Mouse (Mus musculus): ENCODE measurements at regions not wholly inside any gene's neighbourhood (a gene's known extent, or its start where the extent isn't known, plus 50 kb on each side); places are given as distances from the start of the nearest gene placed in this dataset.

DNA sequence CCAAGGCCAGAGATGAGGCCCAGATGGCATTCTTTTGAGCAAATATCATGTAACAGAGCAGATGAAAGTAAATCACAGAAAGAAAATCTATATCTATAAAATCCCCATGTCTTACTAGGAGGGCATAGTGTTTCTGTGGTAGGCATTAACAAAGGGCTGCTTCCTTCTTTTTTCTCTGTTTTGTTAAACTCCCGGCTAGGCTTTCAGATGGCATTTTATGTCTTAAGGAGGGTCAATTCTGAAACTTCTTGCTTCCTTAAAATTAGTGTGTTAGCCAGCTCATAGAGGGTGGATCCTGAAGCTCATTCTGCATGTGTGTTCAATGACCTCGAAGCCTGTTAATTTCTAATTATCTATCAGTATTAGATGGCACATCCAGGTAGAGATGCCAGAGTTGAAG is 123.8 kb upstream of the Egfl6 start:
- H3K9ac ChIP-seq = no peak overlapping the region
- H3K36me3 ChIP-seq = no peaks in the 10 kb centered on the region
- no peaks in the 10 kb centered on the region; the same call in 1 of the 2 replicates for H3K27me3 ChIP-seq
- no peaks in the 10 kb centered on the region for H3K4me1 ChIP-seq
- H3K4me3 ChIP-seq = no peak overlapping the region
- no peaks in the 10 kb centered on the region for H3K9me3 ChIP-seq
- no peak for ATAC-seq (ENCODE audit: insufficient number of reproducible peaks, low FRiP score, low TSS enrichment, low read depth)
- no peak overlapping the region for H3K27ac ChIP-seq
- 77% methylated on average over 2 of the region's 2 CpGs for WGBS
- no peak overlapping the region for H3K4me2 ChIP-seq

DNA sequence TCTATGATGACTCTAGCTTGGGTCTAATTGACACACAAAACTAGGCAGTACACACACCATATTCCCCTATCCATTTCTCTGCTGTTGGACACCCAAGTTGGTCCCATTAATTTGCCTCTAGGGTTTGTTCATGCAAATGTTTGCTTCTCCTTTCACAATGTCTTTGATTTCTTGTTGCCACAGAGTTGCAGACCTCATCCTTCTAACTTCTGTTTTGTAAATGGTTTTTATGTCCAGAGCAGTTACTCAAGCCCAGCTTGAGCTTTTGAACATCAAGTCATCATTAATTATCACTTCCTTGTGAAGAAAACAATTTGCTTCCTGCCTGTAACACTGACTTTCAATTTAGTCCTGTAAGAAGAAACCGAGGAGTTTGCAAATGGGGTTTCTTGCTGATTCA is 122.6 kb upstream of the Egfl6 start:
- H3K9ac ChIP-seq = no peak overlapping the region
- no peaks in the 10 kb centered on the region for H3K36me3 ChIP-seq
- H3K4me1 ChIP-seq = no peaks in the 10 kb centered on the region
- H3K27me3 ChIP-seq = no peaks in the 10 kb centered on the region; the same call in 1 of the 2 replicates
- ATAC-seq (ENCODE audit: insufficient number of reproducible peaks, low FRiP score, low TSS enrichment, low read depth) = no peak
- H3K4me2 ChIP-seq = no peak overlapping the region
- H3K9me3 ChIP-seq = no peaks in the 10 kb centered on the region
- H3K27ac ChIP-seq = no peak overlapping the region
- 49% methylated on average over 1 of the region's 1 CpGs for WGBS
- no peak overlapping the region for H3K4me3 ChIP-seq

DNA sequence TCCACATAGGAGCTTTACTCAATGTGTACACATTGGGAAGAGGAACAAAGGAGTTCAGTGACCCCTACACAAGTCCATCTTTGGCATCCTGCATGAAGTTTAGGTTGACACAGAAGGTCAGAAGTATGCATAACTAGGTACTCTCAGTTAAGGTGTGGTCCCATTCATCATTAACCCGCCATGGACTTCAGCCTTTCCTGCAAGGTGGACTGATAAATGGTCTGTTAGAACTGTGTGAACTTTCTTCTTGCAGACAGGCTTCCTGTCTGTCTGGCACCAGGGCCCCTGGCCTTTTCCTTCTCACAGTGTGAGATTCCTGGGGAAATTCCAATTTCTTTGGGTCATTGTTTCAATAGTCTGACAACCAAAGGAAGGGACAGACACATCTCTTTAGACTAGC is 121.5 kb upstream of the Egfl6 start:
- WGBS = 64% methylated on average over 1 of the region's 1 CpGs
- Histone ChIP-seq H3K36me3 (no peaks in the 10 kb centered on the region), H3K9me3 (no peaks in the 10 kb centered on the region), H3K4me1 (no peaks in the 10 kb centered on the region), H3K4me2 (no peak overlapping the region), H3K9ac (no peak overlapping the region), H3K27me3 (no peaks in the 10 kb centered on the region), H3K27ac (no peak overlapping the region), H3K4me3 (no peak overlapping the region)
- ATAC-seq (ENCODE audit: insufficient number of reproducible peaks, low FRiP score, low TSS enrichment, low read depth) = no peak

DNA sequence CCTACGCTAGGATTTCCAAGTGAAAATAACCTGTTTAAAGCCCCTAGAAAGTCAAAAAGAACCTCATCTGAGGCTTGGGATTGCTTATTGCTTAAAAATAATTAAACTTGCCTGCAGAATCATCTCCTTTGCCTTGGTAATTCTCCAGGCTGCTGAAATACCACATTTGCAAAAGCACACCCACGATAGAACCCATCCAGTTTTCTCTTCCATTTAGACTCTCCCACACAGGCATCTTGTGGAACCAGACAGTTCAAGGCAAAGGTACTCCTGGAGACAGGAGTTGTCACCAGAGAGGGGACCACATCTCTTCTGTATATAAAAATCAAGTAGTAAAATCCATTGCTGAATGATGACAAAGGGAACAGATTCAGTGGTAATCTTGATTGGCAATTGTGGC is 118.8 kb upstream of the Egfl6 start:
- Histone ChIP-seq H3K9me3 (no peaks in the 10 kb centered on the region), H3K27ac (no peak overlapping the region), H3K4me2 (no peak overlapping the region), H3K4me1 (no peaks in the 10 kb centered on the region), H3K9ac (no peak overlapping the region), H3K4me3 (no peak overlapping the region), H3K36me3 (no peaks in the 10 kb centered on the region), H3K27me3 (no peaks in the 10 kb centered on the region; the same call in 1 of the 2 replicates)
- 80% methylated on average over 2 of the region's 2 CpGs for WGBS
- no peak for ATAC-seq (ENCODE audit: insufficient number of reproducible peaks, low FRiP score, low TSS enrichment, low read depth)

DNA sequence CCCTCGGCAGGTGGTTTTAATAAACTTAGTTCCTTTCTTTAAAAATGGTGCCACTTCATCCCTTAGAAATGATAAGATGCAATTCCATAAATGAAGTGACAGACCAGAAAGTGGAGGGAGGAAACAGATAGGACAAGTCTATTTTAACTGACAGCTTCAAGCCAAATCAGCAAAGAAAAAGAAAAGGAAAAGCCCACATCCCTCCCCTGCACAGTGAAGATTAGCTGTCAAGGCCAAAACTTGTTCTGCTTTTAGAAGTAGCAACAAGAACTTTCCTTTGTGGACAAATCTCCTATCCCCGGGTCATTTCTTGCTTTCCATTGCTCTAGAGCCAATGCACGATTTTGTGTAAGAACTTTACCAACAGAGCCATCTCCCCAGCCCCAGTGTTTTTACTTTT is 108.7 kb upstream of the Egfl6 start:
- ATAC-seq (ENCODE audit: insufficient number of reproducible peaks, low FRiP score, low TSS enrichment, low read depth) = no peak
- no peaks in the 10 kb centered on the region for H3K4me1 ChIP-seq

DNA sequence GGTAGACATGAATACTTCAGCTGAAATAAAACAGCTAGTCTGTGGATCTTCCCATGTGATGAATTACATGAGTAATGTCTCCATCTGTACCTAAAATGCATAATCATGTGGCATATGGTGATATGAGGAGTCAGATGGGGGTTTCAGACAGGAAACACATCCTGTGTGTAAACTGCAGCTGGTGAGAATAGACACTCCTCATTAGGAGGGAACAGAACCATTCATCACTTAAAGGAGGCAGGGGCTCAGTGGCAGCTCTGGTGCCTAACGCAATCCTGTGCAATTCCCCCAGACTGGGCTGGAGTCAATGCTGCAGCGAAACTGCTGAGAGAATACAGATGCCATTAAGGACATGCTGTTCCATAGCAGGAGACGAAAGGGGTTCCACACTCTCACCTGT is 103.3 kb upstream of the Egfl6 start:
- WGBS = 60% methylated on average over 3 of the region's 3 CpGs
- Histone ChIP-seq H3K4me2 (no peak overlapping the region), H3K36me3 (no peaks in the 10 kb centered on the region), H3K27ac (no peak overlapping the region), H3K9ac (no peak overlapping the region), H3K9me3 (no peaks in the 10 kb centered on the region), H3K4me1 (no peaks in the 10 kb centered on the region), H3K27me3 (peaks cover 12% of the 10 kb centered on the region; the same call in 1 of the 2 replicates), H3K4me3 (no peak overlapping the region)
- ATAC-seq (ENCODE audit: insufficient number of reproducible peaks, low FRiP score, low TSS enrichment, low read depth) = no peak

More for the DNA sequence above, 108.7 kb upstream of the Egfl6 start:
- Histone ChIP-seq H3K9me3 (no peaks in the 10 kb centered on the region), H3K4me3 (no peak overlapping the region), H3K9ac (no peak overlapping the region), H3K4me2 (no peak overlapping the region), H3K27ac (no peak overlapping the region), H3K27me3 (peaks cover 1% of the 10 kb centered on the region; the same call in 1 of the 2 replicates), H3K36me3 (no peaks in the 10 kb centered on the region)
- 78% methylated on average over 3 of the region's 3 CpGs for WGBS

DNA sequence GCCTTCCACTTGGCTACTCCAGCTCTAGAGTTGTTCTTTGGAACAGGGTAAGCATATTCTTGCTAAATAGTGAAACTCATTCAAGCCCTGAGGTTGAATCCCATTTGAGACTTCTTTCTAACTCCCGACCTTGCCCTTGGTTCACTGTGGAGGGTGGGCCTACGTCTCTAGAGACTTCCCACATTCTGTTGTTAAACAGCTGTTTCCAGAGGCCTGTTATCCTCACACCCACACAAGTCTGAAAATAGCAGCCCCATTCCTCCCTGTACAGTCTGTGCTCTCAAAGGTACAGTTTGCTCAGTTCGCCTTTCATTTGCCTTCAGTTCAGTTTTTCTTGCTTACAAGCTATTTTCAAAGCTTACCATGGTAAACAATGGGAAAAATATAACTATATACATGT is 87.9 kb upstream of the Egfl6 start:
- Histone ChIP-seq H3K27me3 (peaks cover 7% of the 10 kb centered on the region; the same call in 1 of the 2 replicates), H3K4me2 (no peak overlapping the region), H3K9me3 (no peaks in the 10 kb centered on the region), H3K27ac (no peak overlapping the region), H3K9ac (no peak overlapping the region), H3K36me3 (no peaks in the 10 kb centered on the region), H3K4me1 (no peaks in the 10 kb centered on the region), H3K4me3 (no peak overlapping the region)
- ATAC-seq (ENCODE audit: insufficient number of reproducible peaks, low FRiP score, low TSS enrichment, low read depth) = no peak
- WGBS = 73% methylated on average over 3 of the region's 3 CpGs

DNA sequence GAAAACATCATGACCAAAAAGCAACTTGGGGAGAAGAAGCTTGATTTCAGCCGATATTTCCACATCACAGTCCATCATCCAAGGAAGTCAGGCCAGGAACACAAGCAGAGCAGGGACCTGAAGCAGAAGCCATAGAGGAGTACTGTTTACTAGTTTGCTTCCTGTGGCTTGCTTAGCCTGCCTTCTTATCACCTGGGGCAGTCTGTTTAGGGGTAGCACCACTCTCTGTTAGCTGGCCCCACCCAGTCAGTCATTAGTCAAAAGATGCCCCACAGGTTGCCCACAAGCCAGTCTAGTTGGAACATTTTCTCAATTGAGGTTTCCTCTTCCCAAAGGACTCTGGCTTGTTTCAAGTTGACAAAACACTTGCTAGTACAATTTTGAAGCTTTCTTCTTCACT is 87.1 kb upstream of the Egfl6 start:
- no peak for ATAC-seq (ENCODE audit: insufficient number of reproducible peaks, low FRiP score, low TSS enrichment, low read depth)
- H3K27me3 ChIP-seq = peaks cover 7% of the 10 kb centered on the region; the same call in 1 of the 2 replicates
- no peaks in the 10 kb centered on the region for H3K36me3 ChIP-seq
- WGBS = 71% methylated on average over 1 of the region's 1 CpGs
- no peaks in the 10 kb centered on the region for H3K4me1 ChIP-seq
- H3K9ac ChIP-seq = no peak overlapping the region
- no peak overlapping the region for H3K4me3 ChIP-seq
- no peak overlapping the region for H3K27ac ChIP-seq
- H3K9me3 ChIP-seq = no peaks in the 10 kb centered on the region
- no peak overlapping the region for H3K4me2 ChIP-seq

DNA sequence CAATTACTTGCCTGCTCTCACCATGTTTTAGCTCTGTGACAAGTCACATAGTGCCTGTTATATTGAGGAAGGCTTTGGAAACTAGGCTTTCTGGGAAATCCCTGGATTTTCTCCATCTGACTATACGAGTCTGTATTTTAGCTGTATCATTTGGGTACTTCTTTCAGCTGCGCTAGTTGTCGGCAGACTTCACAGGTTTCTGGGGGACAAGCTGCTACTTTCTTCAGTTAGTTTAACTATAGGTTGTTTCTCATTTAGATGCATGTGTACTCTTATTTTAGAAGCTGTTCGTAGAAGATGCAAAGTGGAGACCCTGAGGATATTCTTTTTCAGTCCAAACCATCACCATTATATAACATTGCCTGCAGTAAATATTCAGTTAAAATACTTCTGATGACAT is 86.3 kb upstream of the Egfl6 start:
- H3K27me3 ChIP-seq = peaks cover 12% of the 10 kb centered on the region
- H3K4me1 ChIP-seq = no peaks in the 10 kb centered on the region
- H3K9me3 ChIP-seq = no peaks in the 10 kb centered on the region
- no peak overlapping the region for H3K4me2 ChIP-seq
- no peak overlapping the region for H3K4me3 ChIP-seq
- WGBS = 85% methylated on average over 4 of the region's 4 CpGs
- H3K27ac ChIP-seq = no peak overlapping the region
- H3K36me3 ChIP-seq = no peaks in the 10 kb centered on the region
- no peak for ATAC-seq (ENCODE audit: insufficient number of reproducible peaks, low FRiP score, low TSS enrichment, low read depth)
- no peak overlapping the region for H3K9ac ChIP-seq

DNA sequence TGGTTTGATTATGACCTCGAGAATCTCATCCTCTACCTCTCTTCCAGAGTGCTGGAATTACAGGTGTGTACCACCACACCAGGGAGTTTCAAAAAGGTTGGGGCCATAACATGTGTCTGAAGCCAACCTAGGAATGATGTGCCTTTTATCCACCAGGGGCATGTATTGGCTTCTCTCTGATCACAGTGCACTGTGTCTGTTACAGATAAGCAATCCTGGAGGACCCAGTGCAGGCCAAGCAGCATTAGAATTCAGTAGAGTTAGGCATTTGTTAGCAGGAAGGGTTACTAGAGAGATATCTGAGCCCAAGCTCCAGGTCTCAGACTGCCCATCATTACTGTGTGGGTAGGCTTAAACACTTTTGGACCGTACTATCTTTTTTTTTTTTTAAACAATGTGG is 80.8 kb upstream of the Egfl6 start:
- WGBS = 68% methylated on average over 2 of the region's 2 CpGs
- Histone ChIP-seq H3K9me3 (no peaks in the 10 kb centered on the region), H3K4me2 (no peak overlapping the region), H3K4me1 (no peaks in the 10 kb centered on the region; the same call in 1 of the 2 replicates), H3K9ac (no peak overlapping the region), H3K4me3 (no peak overlapping the region), H3K36me3 (no peaks in the 10 kb centered on the region), H3K27me3 (peaks cover 14% of the 10 kb centered on the region), H3K27ac (no peak overlapping the region)
- no peak for ATAC-seq (ENCODE audit: insufficient number of reproducible peaks, low FRiP score, low TSS enrichment, low read depth)

DNA sequence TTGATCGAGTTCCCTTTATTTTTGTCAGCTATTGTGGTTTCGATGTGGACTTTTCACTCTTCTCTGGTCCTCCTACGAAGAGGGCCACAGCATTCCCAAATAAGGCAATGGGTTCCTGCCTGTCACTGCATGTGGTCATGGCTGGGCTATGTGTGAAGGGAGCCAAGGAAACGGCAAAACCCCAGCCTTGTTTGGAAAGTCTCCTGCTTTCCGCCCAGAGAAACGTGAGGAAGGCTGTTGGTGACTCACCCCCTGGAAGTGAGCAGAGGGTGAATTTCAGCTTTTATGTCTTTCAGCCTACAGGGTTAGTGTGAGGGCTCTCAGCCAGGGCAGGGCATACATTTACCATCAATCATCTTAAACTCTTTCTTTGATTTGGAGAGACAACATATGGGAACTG is 76.3 kb upstream of the Egfl6 start:
- H3K27me3 ChIP-seq = peaks cover 9% of the 10 kb centered on the region; the same call in 1 of the 2 replicates
- peak overlapping the region; percentile 82 for H3K27ac ChIP-seq
- no peak overlapping the region for H3K9ac ChIP-seq
- WGBS = 42% methylated on average over 6 of the region's 6 CpGs
- H3K4me1 ChIP-seq = no peaks in the 10 kb centered on the region; the same call in 1 of the 2 replicates
- peak; percentile 72; the same call in 1 of the 2 replicates for ATAC-seq (ENCODE audit: insufficient number of reproducible peaks, low FRiP score, low TSS enrichment, low read depth)
- H3K4me2 ChIP-seq = peak overlapping the region; percentile 2; the same call in 1 of the 2 replicates
- H3K4me3 ChIP-seq = no peak overlapping the region
- H3K9me3 ChIP-seq = no peaks in the 10 kb centered on the region
- H3K36me3 ChIP-seq = no peaks in the 10 kb centered on the region

DNA sequence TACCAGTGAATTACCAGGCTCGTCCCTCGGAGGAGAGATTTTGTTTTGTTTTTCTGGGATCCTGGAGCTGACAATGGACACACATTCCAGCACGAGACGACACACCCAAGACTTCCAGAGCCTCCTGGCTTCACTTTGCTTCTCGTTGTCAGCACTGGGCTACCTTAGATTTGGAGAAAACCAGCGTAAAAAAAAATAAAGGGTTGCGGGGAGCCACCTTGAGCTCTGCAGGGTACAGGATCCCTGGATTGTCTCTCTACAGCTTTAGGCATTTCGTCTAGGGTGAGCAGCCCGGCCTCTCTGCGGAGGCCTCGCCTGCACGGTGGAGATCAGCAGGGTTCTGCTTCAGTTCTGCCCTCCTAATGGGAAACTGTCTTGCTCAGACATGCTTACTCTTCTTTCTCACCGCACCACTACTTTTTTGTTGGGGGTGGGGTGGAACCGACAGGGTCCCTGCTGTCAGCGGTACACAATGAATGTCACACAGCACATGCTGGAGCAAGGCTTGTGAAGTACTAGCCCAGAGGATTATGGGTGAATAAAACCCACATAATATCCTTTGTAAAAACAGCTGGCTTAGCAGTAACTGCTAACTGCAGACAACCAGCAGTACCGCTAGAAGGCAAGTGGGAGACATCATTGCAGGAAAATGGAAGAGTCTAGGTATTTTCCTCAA is 75.7 kb upstream of the Egfl6 start:
- Histone ChIP-seq H3K4me3 (peak overlapping the region; percentile 24), H3K9me3 (no peaks in the 10 kb centered on the region), H3K9ac (no peak overlapping the region), H3K36me3 (no peaks in the 10 kb centered on the region), H3K27ac (peak overlapping the region; percentile 82), H3K4me1 (no peaks in the 10 kb centered on the region; the same call in 1 of the 2 replicates), H3K27me3 (peaks cover 9% of the 10 kb centered on the region; the same call in 1 of the 2 replicates), H3K4me2 (peak overlapping the region; percentile 35)
- 19% methylated on average over 16 of the region's 16 CpGs for WGBS
- ATAC-seq (ENCODE audit: insufficient number of reproducible peaks, low FRiP score, low TSS enrichment, low read depth) = no peak
